Comparison of ENCODE assay signal across 8 mouse cellular contexts in genomic region chr5:73539848-73540510, GRCm38 (mm10). TPM values are rescaled to one million over a fixed set of nuclear protein-coding genes. Genes with fewer than 3 reads are reported as not detected.
DNase-seq lines count a peak whose midpoint lies in the region.

No protein-coding gene starts in this region.

- intact Hi-C loops in heart, postnatal 36 days (cut with DNase I): loop anchor here (2.0 to 5.0 kb wide), 3 partner anchors 48 to 108 kb away; partner anchors contain the start of gene Lrrc66

- DNase-seq in ES-CJ7 (ENCODE audit: low read depth, low spot score): peak; percentile 51
- peak; percentile 69 to 88 for DNase-seq in adrenal gland, adult (ENCODE audit: inconsistent age in 2 of 2, low spot score in 1 of 2)
- peak; percentile 72 for DNase-seq in embryo, embryonic 10 days (ENCODE audit: low spot score)
- peak; percentile 28 to 41 for DNase-seq in heart, postnatal 36 days
- peak; percentile 73 to 78 for DNase-seq in kidney, postnatal 36 days
- peak; percentile 74 for DNase-seq in lung, postnatal 10 days
- DNase-seq in right cerebral cortex, adult 2 months (ENCODE audit: low spot score in 2 of 2): peak; percentile 52 to 60
- DNase-seq in urinary bladder, postnatal 4 days (ENCODE audit: low spot score in 2 of 2): no peak

RNA-seq across cellular contexts. Expression of gene Dcun1d4, which starts 59.2 kb away (rescaled TPM):
- total RNA-seq in heart, postnatal 36 days (2021): 10 to 100 TPM; 14.7 to 18.2 TPM

Comparison
In these comparisons a context has a peak if more than half of its experiments do, and no peak if none do; other contexts are left out.
1. DNase-seq: peak in ES-CJ7 (single experiment), adrenal gland, adult (2 of 2), embryo, embryonic 10 days (single experiment), heart, postnatal 36 days (2 of 2), kidney, postnatal 36 days (2 of 2), lung, postnatal 10 days (single experiment) and right cerebral cortex, adult 2 months (2 of 2); none in urinary bladder, postnatal 4 days (0 of 2).